Mouse (Mus musculus) urinary bladder, postnatal 4 days (tissue): ENCODE measurements around the gene Slc5a6.
"Not testable (repeated sequence)": the region's sequence is repeated elsewhere in the genome, so short reads cannot be mapped to it uniquely, and the experiment has no call there.

Source experiments
- DNase-seq, 2 experiments: peaks; one replicate each; pipeline ENCODE4 v3.0.0; 2021 to 2022; ENCODE audit warnings: low spot score in 2 of 2

Gene Slc5a6

GRCm38 (mm10) chr5:31069810-31070209 is 21.1 kb upstream of the Slc5a6 start:
- no peak for DNase-seq

GRCm38 (mm10) chr5:31055216-31056140 is 6.8 kb upstream of the Slc5a6 start:
- no peak for DNase-seq

- DNase-seq: peak; percentile 92 to 95
Measured at GRCm38 (mm10) chr5:31054261-31055215, 5.8 kb upstream of the Slc5a6 start, which contains the start of gene Cad. Gene Cad, plus strand, starts transcription at chr5:31054780.

- not testable (repeated sequence) for DNase-seq
Measured at GRCm38 (mm10) chr5:31053728-31054127, 5.0 kb upstream of the Slc5a6 start.

- no peak for DNase-seq
Measured at GRCm38 (mm10) chr5:31050427-31050826, 1.7 kb upstream of the Slc5a6 start.

GRCm38 (mm10) chr5:31047848-31048762 is 619 bp downstream of the Slc5a6 start, which contains the start of gene Atraid:
Gene Atraid, plus strand, starts transcription at chr5:31048312.
- peak; percentile 98 to 99 for DNase-seq

- no peak for DNase-seq
Measured at GRCm38 (mm10) chr5:31047074-31047473, 1.6 kb downstream of the Slc5a6 start.

- DNase-seq: no peak
Measured at GRCm38 (mm10) chr5:31046416-31046815, 2.3 kb downstream of the Slc5a6 start.

- no peak for DNase-seq
Measured at GRCm38 (mm10) chr5:31038171-31038845, 10.4 kb downstream of the Slc5a6 start.

GRCm38 (mm10) chr5:31036556-31036955 is 12.2 kb downstream of the Slc5a6 start:
- not testable (repeated sequence) for DNase-seq

GRCm38 (mm10) chr5:31034669-31035068 is 14.1 kb downstream of the Slc5a6 start:
- no peak for DNase-seq

GRCm38 (mm10) chr5:31031508-31031907 is 17.2 kb downstream of the Slc5a6 start:
- DNase-seq: no peak

- no peak for DNase-seq
Measured at GRCm38 (mm10) chr5:31030926-31031325, 17.8 kb downstream of the Slc5a6 start.

GRCm38 (mm10) chr5:31024641-31025040 is 24.1 kb downstream of the Slc5a6 start:
- DNase-seq: no peak

- no peak for DNase-seq
Measured at GRCm38 (mm10) chr5:31023254-31023653, 25.5 kb downstream of the Slc5a6 start.

- DNase-seq: no peak
Measured at GRCm38 (mm10) chr5:31022690-31023089, 26.0 kb downstream of the Slc5a6 start.

GRCm38 (mm10) chr5:31021790-31022189 is 26.9 kb downstream of the Slc5a6 start:
- not testable (repeated sequence) for DNase-seq

GRCm38 (mm10) chr5:31015913-31016312 is 32.8 kb downstream of the Slc5a6 start:
- no peak for DNase-seq

- DNase-seq: no peak
Measured at GRCm38 (mm10) chr5:31012737-31013136, 36.0 kb downstream of the Slc5a6 start.

GRCm38 (mm10) chr5:31004184-31004583 is 44.5 kb downstream of the Slc5a6 start:
- peak; percentile 75 to 85 for DNase-seq
